Mouse (Mus musculus): Measurements from ENCODE around the gene Arhgap17. TPM values are rescaled to one million over a fixed set of nuclear protein-coding genes. Genes with fewer than 3 reads are reported as not detected.

Gene Arhgap17
- total RNA-seq, 2 experiments from 2014 or later, result 22.4 to 24.2 TPM

GRCm38 (mm10) chr7:123346631-123347290, 23.0 kb downstream of the Arhgap17 start:
- no peak for DNase-seq
- intact Hi-C loops (cut with DNase I), result no loop called here

GRCm38 (mm10) chr7:123345041-123345544, 24.6 kb downstream of the Arhgap17 start:
- intact Hi-C loops (cut with DNase I), result no loop called here
- no peak for DNase-seq

- intact Hi-C loops (cut with DNase I), result no loop called here
- no peak for DNase-seq
These were observed 25.5 kb downstream of the Arhgap17 start for GRCm38 (mm10) chr7:123344079-123344780.

GRCm38 (mm10) chr7:123341896-123342295, 27.8 kb downstream of the Arhgap17 start:
- DNase-seq, result peak; percentile 42 to 45
- intact Hi-C loops (cut with DNase I), result loop anchor here (2.0 kb wide), 1 partner anchor 27 kb away; the partner anchor contains the start of genes Arhgap17 and Lcmt1

GRCm38 (mm10) chr7:123338351-123338750, 31.4 kb downstream of the Arhgap17 start:
- DNase-seq, result no peak
- intact Hi-C loops (cut with DNase I), result no loop called here

GRCm38 (mm10) chr7:123336322-123336721, 33.4 kb downstream of the Arhgap17 start:
- intact Hi-C loops (cut with DNase I), result no loop called here
- peak in 1 of 2 experiments; percentile 41 for DNase-seq

- intact Hi-C loops (cut with DNase I), result loop anchor here (5.0 kb wide), 1 partner anchor 37 kb away; the partner anchor contains the start of genes Arhgap17 and Lcmt1
- no peak for DNase-seq
These were observed 39.2 kb downstream of the Arhgap17 start for GRCm38 (mm10) chr7:123330506-123330905.

- intact Hi-C loops (cut with DNase I), result no loop called here
These were observed 41.8 kb downstream of the Arhgap17 start for GRCm38 (mm10) chr7:123327909-123328308.

GRCm38 (mm10) chr7:123326901-123327300, 42.8 kb downstream of the Arhgap17 start:
- no peak for DNase-seq
- intact Hi-C loops (cut with DNase I), result no loop called here

More at GRCm38 (mm10) chr7:123327909-123328308, 41.8 kb downstream of the Arhgap17 start:
- no peak for DNase-seq

GRCm38 (mm10) chr7:123326062-123326461, 43.7 kb downstream of the Arhgap17 start:
- intact Hi-C loops (cut with DNase I), result no loop called here
- DNase-seq, result no peak

- no peak for DNase-seq
- intact Hi-C loops (cut with DNase I), result no loop called here
These were observed 45.6 kb downstream of the Arhgap17 start for GRCm38 (mm10) chr7:123324105-123324504.

- peak; percentile 74 to 79 for DNase-seq
- intact Hi-C loops (cut with DNase I), result no loop called here
These were observed 46.3 kb downstream of the Arhgap17 start for GRCm38 (mm10) chr7:123323388-123323787.

GRCm38 (mm10) chr7:123322452-123323121, 47.1 kb downstream of the Arhgap17 start:
- intact Hi-C loops (cut with DNase I), result no loop called here
- no peak for DNase-seq

- intact Hi-C loops (cut with DNase I), result no loop called here
- no peak for DNase-seq
These were observed 57.0 kb downstream of the Arhgap17 start for GRCm38 (mm10) chr7:123312738-123313137.

- no peak for DNase-seq
- intact Hi-C loops (cut with DNase I), result no loop called here
These were observed 57.9 kb downstream of the Arhgap17 start for GRCm38 (mm10) chr7:123311836-123312235.

GRCm38 (mm10) chr7:123307887-123308558, 61.7 kb downstream of the Arhgap17 start:
- intact Hi-C loops (cut with DNase I), result no loop called here
- DNase-seq, result no peak

- DNase-seq, result no peak
- intact Hi-C loops (cut with DNase I), result no loop called here
These were observed 62.5 kb downstream of the Arhgap17 start for GRCm38 (mm10) chr7:123307236-123307635.

GRCm38 (mm10) chr7:123305397-123305796, 64.3 kb downstream of the Arhgap17 start:
- no peak for DNase-seq
- intact Hi-C loops (cut with DNase I), result no loop called here

- DNase-seq, result no peak
- intact Hi-C loops (cut with DNase I), result no loop called here
These were observed 69.5 kb downstream of the Arhgap17 start for GRCm38 (mm10) chr7:123300258-123300657.

- peak; percentile 75 to 76 for DNase-seq
- intact Hi-C loops (cut with DNase I), result no loop called here
These were observed 71.5 kb downstream of the Arhgap17 start for GRCm38 (mm10) chr7:123298225-123298624.

GRCm38 (mm10) chr7:123296097-123296496, 73.6 kb downstream of the Arhgap17 start:
- DNase-seq, result no peak
- intact Hi-C loops (cut with DNase I), result no loop called here
